Mouse (Mus musculus): Measurements from ENCODE around the gene Myl10.
"Not testable (repeated sequence)": the region's sequence is repeated elsewhere in the genome, so short reads cannot be mapped to it uniquely, and the experiment has no call there.

The Myl10 gene

DNA sequence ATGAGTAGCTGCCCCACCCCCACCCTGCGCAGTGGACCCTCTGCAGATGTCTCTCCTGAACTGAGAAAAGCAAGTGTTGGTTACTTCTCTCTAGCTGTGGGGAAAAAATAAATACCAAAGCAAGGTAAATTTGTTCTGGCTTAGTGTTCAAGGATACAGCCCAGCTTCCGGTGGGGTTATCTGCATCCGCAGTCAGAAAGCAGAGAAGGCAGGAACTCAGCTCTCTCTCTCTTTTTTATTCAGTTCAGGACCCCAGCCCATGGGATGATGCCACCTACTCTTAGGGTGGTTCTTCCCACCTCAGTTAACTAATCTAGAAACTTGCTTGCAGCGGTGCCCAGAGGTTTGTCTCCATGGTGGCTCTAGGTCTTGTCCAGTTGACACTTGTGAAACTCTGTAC lies at the start of gene Myl10:
Myl10 (plus strand) TSS at position 363 of the 400 bp plus-strand sequence.
- no peak for DNase-seq (ENCODE audit: low spot score)

DNA sequence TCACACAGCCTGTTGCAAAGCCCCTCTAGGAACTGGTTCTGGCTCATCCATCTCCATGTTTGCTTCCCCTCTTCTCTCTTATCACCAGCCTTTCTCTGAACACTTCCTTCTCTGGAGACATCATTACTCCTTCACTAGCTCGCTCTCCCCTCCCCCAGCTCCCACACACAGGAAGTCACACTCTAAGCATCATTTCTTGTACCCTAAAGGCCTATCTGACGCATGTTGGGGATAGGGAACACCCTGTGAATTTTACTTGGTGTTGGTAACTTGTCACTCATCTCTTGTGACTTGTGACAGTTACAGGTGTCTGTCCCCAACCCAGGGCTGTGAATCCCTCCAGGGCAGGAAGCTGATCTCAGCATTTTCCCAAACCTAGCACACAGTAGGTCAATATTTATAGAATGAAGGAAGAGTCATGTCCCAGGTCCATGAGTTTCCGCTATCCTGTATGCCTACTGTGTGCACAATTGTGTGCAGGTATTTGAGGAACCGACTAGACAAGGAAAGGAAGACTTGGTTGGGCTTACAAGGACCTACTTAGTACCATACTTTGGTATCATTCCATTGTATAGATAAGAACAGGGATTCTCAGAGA lies 46.1 kb upstream of the Myl10 start:
- no peak for DNase-seq (ENCODE audit: low spot score)

DNA sequence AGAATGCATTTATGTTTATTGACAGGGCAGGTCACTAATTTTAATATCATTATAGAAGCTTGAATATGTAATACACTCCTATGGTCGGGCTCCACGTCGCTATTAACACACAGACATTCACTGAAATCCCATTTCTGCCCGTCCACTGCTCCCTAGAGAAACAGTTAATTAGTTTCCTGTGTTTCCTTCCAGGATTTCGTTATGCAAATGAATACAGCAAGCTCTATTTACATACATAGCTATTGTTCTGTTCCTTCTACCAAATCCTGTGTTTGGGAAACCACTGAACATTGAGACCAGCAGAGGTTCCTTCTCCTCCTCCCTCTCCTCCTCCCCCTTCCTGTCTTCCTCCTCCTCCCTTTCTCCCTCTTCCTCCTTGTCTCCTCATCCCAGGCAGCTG lies 43.9 kb upstream of the Myl10 start:
- DNase-seq (ENCODE audit: low spot score): no peak

DNA sequence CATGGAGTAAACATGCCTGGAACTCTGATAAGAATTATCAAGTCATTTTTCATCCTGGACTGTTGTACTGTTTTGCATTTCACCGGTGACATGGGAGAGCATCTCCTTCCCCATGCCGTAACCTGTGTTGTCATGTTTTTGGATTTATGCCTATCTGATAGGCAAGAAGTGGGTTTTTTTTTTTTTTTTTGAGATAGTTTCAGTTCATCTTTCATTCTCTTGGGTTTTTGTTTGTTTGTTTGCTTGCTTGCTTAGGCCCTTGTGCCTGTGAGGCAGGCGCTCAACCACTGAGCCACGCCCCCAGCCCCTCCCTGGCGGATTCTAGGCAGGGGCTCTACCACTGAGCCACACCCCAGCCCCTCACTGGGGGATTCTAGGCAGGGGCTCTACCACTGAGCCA lies 43.3 kb upstream of the Myl10 start:
- no peak for DNase-seq (ENCODE audit: low spot score)

DNA sequence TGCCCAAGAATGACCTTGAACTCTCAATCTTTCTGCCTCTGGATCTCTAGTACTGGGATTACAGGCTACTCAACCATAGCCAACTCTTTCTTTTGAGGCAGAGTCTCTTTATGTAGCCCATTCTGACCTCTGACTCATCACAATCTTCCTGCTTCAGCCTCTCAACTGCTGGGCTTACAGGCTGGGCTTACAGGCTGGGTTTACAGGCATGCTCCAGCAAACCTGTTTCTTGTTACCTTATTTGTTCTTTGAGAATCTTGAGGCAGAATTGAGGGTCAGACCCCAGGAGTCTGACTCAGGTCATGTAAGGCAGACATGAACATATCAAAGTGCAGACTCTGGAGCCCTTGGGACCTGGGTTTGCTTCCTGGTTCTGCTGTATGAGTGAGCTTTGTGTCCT lies 38.5 kb upstream of the Myl10 start:
- DNase-seq (ENCODE audit: low spot score): no peak

DNA sequence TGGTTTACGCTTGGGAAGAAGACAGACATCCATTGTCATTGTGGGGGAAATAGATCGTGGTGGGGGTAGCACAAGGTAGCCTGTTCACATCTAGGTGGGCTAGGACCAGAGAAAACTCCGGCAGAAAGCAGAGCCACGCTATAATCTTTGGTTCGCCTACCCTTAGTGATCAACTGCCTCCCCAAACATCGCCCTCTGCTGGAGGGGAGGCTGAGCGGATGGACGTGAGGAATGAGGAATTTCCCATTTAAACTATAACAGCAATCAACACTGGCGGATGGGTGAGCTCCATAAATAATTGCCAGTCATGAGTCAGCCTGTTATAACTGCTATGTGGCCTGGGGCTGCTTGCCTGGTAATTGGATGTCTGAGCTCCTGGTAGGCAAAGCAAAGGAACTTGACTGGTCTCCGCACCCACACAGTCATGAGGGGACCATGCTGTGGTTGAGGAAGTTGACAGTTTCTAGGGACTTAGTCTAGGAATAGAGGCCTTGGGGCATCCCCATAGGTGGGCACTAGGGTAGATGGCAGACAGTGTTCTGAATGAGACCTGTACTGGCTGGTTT lies 36.0 kb upstream of the Myl10 start:
- no peak for DNase-seq (ENCODE audit: low spot score)

DNA sequence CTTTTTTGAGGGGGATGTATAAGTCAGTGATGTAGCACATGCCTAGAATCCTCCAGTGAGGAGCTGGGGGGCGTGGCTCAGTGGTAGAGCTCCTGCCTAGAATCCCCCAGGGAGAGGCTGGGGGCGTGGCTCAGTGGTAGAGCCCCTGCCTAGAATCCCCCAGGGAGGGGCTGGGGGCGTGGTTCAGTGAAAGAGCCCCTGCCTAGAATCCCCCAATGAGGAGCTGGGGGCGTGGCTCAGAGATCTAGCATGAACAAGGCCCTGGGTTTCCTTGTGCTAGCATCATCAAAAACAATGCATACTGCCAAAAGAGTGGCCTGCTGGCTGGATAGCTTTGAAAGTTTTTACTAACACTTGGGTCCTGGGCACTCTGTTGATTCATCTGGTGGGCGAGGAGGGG lies 32.2 kb upstream of the Myl10 start:
- DNase-seq (ENCODE audit: low spot score): not testable (repeated sequence)

DNA sequence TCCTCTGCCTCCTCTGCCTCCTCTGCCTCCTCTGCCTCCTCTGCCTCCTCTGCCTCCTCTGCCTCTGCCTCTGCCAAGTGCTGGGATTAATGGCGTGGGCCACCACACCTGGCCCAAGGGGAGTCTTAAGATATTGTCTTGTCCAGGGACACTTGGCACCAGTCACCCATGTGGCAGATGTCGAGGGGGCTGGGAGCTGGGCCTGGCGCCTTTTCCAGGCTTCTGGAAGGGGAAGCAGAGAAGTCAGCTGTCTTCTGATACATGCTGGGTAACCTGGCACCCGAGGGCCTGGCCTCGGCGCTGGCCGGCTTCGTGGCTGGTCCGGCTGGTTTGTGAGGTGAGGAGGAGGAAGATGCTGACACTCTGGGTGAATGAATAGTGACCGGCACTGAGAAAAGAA lies 30.7 kb upstream of the Myl10 start:
- no peak for DNase-seq (ENCODE audit: low spot score)

DNA sequence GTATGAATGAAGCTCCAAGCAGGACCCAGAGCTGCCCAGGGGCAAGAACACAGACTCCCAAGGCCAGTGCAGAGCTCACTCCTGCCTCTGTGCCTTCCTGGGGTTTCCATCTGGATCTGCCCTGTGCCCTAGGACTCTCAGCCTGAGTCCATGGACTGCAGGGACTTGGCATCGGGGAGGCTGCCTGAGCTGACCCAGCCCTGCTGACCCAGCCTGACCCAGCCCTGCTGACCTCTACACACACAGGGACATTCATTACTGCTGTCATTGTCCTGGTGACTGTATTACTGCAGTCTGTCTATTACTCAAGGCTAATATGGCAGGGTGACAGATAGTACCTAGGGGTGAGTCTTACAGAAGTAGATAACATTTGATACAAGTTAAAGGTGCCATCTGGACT lies 30.1 kb upstream of the Myl10 start:
- DNase-seq (ENCODE audit: low spot score): no peak

DNA sequence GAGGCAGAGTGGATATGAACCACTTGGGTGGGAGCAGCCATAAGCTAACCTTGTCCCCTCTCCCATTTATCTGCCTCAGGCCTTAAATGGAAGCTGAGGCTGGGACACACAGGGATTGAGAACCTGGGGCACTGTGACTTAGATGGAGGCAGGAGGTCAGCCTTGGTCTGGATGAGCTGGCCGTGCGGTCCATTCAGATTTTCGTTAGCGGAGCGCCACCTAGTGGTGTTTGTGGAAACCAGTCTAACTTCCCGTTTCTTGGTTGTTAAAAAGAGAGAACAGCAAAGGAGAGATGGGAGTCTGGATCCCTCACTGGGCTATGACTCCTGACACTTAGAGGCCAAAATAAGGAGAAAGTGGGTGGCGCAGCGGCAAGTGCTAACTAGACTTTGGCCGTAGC lies 28.4 kb upstream of the Myl10 start:
- DNase-seq (ENCODE audit: low spot score): peak; percentile 51

DNA sequence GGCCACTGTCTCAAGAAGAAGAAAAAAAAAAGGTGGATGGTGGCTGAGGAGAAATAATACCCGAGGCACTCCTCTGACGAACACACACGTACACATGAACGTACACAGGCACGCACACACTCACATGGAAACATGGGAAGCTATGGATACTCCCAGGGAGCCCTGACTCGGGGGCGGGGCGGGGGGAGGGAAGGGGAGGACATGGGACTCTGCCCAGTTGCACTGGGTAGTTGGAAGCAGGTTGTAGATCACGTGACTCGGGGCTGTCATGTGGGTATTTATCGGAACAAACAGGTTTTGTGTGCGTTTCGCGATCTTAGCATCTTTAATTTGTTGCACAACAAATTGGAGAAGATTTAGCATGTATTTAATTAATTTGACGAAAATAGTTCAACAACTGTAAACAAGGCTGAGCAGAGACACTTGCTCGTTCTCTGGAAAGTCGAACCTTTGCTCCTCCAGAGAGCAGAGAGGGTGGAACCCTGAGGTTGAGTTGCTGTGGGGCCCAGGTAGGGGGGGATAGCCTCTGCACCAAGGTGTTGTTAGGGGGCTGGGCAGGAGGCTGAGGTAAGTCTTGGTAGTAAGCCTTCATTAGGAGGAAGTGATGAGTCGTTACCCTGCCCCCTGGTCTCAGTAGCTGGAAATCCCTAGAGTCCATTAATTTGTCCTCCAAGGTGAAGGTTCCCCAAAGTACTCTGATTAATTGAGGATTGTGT lies 16.5 kb upstream of the Myl10 start:
- DNase-seq (ENCODE audit: low spot score): no peak

DNA sequence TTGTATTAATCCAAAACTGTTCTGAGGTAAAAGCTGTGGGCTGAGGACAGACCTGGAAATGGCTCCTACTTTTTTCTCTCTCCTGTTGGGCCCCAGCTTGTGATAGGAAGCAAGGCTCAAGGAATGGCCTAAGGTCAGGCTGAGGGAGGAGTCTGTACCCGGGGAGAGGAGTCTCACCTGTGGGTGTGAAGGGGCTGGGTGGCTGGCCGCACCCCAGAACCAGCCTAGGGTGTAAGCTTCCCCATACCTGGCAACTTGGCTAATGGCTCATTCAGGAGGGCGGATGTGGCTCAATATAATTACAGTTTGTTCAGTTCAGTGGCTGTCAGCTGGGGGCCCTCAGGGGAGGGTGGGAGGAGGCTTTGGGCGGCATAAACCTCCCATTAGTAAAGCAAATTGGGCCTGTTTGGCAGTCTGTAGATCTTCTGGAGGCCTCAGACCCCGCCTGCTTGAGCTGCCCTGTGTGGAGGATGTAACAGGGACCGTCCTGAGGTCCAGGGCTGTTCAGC lies 14.1 kb upstream of the Myl10 start:
- no peak for DNase-seq (ENCODE audit: low spot score)

DNA sequence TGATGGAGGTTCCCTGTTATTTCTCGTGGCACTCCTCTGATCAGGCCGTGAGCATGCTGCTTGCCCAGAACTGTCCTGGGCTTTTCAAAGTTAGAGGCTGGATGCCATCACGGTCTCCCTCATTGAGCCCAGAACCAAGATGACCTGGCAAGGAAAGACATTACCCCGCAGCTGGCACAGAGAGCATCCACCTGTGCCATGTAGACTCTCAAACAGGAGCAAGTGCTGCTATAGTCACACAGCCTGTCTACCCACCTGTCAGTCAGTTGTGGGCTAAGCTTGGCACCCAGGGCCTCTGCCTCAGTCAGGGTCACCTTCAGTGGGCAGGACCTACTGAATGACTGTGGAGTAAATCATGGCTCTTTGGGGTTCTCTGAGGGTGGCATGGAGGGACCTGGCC lies 6.6 kb upstream of the Myl10 start:
- DNase-seq (ENCODE audit: low spot score): no peak

DNA sequence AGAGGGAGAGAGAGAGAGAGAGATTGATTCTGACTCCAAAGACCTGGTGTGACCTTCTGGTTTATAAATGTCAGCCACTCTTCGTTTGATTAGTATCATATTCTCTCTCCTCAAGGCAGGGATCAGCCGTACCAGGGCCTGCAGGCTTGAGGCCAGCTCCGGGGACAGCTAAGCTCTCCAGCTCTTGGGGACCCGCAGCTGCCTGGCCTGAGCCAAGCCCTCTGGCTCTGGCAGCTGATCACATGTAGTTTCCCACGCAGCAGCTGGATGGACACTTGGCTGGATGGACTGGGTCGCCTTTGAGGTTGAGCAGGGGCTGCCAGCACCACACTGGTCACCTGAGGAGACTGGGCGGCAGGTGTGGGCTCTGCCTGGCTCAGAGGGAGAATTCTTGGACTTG lies 5.4 kb upstream of the Myl10 start:
- DNase-seq (ENCODE audit: low spot score): no peak

DNA sequence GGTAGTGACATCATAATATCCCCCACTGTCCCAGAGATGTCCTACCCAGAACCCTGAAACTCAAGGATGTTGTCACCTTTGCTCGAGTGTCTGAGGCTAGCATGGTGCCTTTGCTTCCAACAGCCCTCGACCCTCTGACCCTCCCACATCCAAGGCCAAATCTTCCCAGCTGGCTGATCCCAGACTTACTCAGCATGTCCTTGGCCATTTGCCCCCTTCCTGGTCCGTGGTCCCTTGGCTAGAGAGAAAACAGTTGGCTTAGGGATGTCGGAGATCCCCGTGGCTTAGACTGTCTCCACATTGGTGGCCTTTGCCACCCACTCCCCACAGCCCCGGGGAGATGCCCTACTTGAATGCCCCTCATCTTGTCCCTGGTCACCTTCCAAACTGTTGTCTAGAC lies 4.1 kb upstream of the Myl10 start:
- no peak for DNase-seq (ENCODE audit: low spot score)

DNA sequence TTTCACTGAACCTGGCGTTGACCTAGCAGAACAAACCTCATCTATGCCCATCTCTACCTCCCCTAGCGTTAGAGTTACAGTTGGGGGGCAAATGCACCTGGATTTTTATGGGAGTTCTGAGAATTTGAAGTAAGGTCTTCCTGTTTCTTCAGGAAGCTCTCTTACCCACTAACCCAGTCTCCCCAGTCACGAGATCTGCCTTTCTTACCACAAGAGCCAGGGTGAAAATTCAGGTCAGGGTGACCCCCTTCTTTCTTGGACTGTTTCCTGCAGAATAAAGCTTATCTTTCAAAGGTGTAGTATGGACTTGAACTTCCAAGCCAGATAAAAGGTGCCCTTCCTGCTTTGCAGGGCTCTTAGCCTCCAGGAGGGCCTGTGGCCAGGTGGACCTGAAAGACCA lies 1.8 kb upstream of the Myl10 start:
- no peak for DNase-seq (ENCODE audit: low spot score)

DNA sequence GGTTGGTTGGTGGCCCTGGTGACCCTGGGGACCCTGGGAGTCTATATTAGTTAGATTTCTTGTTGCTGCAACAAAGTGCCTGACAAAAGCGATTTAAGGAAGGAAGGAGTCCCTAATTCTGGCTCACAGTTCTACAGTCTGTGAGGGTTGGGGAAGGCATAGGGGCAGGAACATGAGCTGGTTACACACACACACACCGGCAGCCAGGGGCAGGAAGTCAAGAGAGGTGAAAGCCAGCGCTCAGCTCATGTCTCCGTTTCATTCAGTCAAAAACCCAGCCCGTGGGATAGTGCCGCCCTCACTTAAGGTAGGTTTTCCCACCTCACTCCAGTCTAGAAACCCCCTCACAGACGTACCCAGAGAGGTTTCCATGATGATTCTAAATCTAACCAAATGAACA lies 472 bp downstream of the Myl10 start:
- no peak for DNase-seq (ENCODE audit: low spot score)

DNA sequence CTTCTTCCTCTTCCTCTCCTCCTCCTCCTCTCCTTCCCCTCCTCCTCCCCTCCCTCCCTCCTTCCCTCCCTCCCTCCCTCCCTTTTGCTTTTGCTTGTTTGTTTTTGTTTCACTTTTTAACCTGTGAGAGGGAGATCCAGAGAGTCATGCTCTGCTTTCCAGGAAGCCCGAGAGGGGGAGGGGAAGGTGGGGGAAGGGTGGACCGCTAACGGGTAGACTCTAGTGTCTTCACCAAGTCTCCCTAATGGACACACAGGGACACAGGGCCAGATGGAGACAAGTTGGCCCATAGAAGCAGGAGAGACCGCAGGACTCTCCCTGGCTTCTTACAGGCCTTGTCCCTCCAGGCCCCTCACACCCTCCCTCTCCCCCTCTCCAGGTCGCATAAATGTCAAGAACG lies 2.0 kb downstream of the Myl10 start:
- peak; percentile 3 for DNase-seq (ENCODE audit: low spot score)

DNA sequence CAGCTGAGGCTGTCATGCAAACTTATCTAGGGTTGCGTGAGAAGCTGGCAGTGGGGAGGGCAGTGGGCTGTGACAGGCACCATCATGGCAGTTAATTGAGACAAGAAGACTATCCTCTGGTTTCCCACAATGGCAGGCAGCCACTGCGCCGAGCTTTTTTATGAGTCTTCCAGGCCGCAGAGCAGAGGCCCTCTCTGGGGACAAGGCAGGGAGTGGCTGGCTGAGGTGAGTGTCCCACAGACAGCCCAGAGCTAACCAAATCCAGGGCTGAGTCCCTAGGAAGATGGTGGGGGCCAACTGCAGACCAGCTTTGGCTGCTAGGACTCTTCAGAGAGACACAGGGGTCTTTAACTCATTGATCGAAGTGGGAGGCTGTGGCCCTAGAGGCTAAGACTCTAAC lies 3.6 kb downstream of the Myl10 start:
- no peak for DNase-seq (ENCODE audit: low spot score)

DNA sequence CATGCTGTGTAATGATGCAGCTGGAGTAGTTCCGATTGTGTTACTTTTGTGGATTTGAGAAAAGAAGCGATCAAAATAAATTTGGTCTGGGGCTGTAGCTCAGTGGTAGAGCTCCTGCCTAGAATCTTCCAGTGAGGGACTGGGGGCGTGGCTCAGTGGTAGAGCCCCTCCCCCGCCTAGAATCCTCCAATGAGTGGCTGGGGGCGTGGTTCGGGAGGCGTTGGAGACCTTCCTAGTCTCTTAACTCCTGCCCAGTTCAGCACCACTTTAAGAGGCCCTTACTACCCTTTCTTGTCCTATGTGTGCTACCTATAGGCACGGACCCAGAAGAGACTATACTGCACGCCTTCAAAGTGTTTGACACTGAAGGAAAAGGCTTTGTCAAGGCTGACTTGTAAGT lies 4.7 kb downstream of the Myl10 start:
- DNase-seq (ENCODE audit: low spot score): no peak

DNA sequence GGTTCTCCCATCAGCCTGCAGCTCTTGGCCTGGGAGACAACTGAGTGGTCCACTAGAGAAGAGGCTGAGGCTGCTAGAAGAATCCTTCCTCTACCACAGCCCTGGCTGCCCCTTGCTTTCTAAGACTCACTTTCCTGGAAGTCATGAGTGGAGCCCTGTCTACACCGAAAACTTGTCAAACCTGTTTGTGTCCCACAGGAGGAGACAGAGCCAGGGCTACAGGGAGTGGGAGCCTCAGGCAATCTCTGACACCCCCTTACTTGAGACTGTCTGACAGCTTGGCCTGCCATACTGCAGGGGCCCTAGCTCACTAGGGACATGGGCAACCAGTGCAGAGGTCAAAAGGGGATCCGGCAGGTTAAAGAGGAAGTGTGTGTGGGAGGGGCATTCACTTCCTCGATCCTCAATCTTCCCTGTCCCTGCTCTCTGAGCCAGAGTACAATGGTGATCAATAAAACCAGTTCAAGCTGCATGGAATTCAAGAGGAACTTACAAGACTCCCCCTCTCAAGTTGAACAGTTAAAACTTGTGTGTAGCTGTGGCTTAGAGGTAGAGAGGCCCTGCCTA lies 9.3 kb downstream of the Myl10 start:
- DNase-seq (ENCODE audit: low spot score): no peak

DNA sequence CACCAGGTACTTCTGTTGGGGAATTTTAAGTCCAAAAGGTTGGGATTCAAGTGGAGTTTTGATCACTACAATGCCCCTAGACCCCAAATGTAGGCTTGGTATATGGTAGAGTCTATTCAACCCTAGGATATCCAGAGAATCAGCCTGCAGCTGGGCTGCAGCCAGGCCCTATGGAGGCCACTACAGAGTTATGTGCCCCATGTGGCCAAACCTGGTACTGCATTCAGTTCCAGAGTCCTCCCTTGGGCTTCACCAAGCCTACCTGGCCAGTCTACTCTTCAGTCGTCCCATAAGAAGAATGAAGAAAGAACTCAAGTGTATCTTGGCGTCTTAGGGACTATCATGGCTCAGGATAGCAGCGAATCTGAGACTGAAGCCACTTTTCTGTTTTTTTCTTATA lies 10.8 kb downstream of the Myl10 start:
- peak; percentile 2 for DNase-seq (ENCODE audit: low spot score)

DNA sequence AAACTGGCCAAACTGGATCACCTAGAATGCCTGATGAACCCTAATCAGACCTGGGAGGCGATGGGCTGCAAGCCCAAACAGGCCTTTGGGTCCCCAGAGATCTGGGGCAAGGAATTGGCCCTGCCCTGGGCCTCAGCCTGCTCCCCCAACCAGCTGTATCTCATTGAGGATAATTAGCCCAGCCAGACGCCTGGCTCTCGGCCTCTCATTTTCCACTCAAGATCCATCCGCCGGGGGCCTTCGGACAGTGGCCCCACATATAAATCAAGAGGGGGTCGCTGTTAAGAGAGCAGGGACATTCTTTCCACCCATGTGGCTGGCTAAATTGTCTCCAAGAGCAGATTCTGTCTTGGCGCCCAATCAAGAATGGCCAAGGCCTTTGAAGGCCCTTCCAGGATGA lies 11.2 kb downstream of the Myl10 start:
- DNase-seq (ENCODE audit: low spot score): no peak
